Mouse (Mus musculus) stomach, embryonic 14.5 days (tissue): ENCODE results near the gene Slc18a3. TPM values are rescaled to one million over a fixed set of nuclear protein-coding genes. Genes with fewer than 3 reads are reported as not detected.
A peak's percentile ranks its signal among the peaks of the same experiment; 100 is the strongest.

ENCODE experiments used
- ATAC-seq: fragments of 200-750 bp; cut with Nextera tagmentation; 2 replicates; pipeline ENCODE4 v1.8.0; 2017; ENCODE audit warnings: low read depth, moderate TSS enrichment; ENCODE audit not compliant: insufficient number of reproducible peaks, insufficient read depth, low FRiP score
- H3K27ac ChIP-seq: fragments of 300-500 bp; sonication (generic); 2 replicates; pipeline ENCODE4 v1.5.1; 2014; ENCODE audit warnings: mild to moderate bottlenecking, low read length, moderate library complexity, mixed read lengths
- H3K27me3 ChIP-seq: fragments of 300-500 bp; sonication (generic); 2 replicates; pipeline ENCODE4 v1.6.1; 2014; ENCODE audit warnings: low read length, control low read depth, mixed read lengths; ENCODE audit not compliant: control insufficient read depth, insufficient read depth
- H3K36me3 ChIP-seq: fragments of 300-500 bp; sonication (generic); 2 replicates; pipeline ENCODE4 v1.6.1; 2014; ENCODE audit warnings: mild to moderate bottlenecking, control low read depth, low read length, moderate library complexity, mixed read lengths; ENCODE audit not compliant: control insufficient read depth, insufficient read depth
- H3K4me1 ChIP-seq: fragments of 300-500 bp; sonication (generic); 2 replicates; pipeline ENCODE4 v1.6.1; 2014; ENCODE audit warnings: low read length, control low read depth, mixed read lengths; ENCODE audit not compliant: control insufficient read depth, insufficient read depth
- H3K4me2 ChIP-seq: fragments of 300-500 bp; sonication (generic); replicated peaks from 2 replicates; pipeline ENCODE4 v1.6.1; 2014; ENCODE audit warnings: low read depth, low read length, control low read depth
- H3K4me3 ChIP-seq: fragments of 300-500 bp; sonication (generic); 2 replicates; pipeline ENCODE4 v1.5.1; 2014; ENCODE audit warnings: low read depth, low read length, control low read depth
- H3K9ac ChIP-seq: fragments of 300-500 bp; sonication (generic); replicated peaks from 2 replicates; pipeline ENCODE4 v1.6.1; 2014; ENCODE audit warnings: low read depth, mild to moderate bottlenecking, control low read depth, low read length, moderate library complexity, mixed read lengths
- H3K9me3 ChIP-seq: fragments of 300-500 bp; sonication (generic); 2 replicates; pipeline ENCODE4 v1.6.1; 2016; ENCODE audit warnings: low read depth, low read length, control low read depth; ENCODE audit not compliant: control insufficient read depth
- WGBS: fragments of 180-500 bp; shearing (Covaris S2); extraction: QIAGEN DNeasy Blood & Tissue Kit; methylation state at CpG from one replicate; pipeline ENCODE4 v1.1.7; 2014; 5-methylcytosine and 5-hydroxymethylcytosine counted together
- polyA plus RNA-seq: library from polyadenylated mRNA; unstranded; fragments of >200 nt; fragmentation: Nextera tagmentation; extraction: Ambion mirVana; gene quantifications from 2 replicates; pipeline ENCODE4 v1.2.1, GENCODE M21; 2014

The Slc18a3 gene
- polyA plus RNA-seq, 1 experiment from 2014 or later = 4.9 TPM

GRCm38 (mm10) chr14:32502764-32503688 is 38.4 kb upstream of the Slc18a3 start:
- Histone ChIP-seq H3K4me3 (no peak overlapping the region), H3K4me1 (no peaks in the 10 kb centered on the region), H3K9me3 (no peaks in the 10 kb centered on the region), H3K4me2 (no peak overlapping the region), H3K36me3 (no peaks in the 10 kb centered on the region), H3K9ac (no peak overlapping the region), H3K27me3 (no peaks in the 10 kb centered on the region), H3K27ac (no peak overlapping the region)
- 71% methylated on average over 9 of the region's 9 CpGs for WGBS
- no peak for ATAC-seq

DNA sequence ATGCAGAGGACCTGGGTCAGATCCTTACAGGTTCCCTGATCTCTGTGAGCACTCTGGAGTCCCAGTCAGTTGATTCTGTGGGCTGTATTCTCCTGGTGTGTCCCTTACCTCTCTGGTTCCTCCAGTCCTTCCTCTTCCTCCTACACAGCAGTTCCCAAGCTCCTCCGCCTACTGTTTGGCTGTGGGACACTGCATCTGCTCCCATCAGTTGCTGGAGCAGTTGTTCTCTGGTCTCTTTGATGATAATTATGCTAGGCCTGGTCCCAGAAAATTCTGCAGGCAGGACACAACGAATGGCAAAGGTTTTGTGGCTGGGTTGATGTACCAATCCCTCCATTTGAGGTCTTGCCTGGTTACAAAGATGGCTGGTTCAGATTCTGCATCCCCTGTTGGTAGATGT is 36.7 kb upstream of the Slc18a3 start:
- no peak overlapping the region for H3K4me2 ChIP-seq
- H3K4me1 ChIP-seq = no peaks in the 10 kb centered on the region
- 82% methylated on average over 2 of the region's 2 CpGs for WGBS
- no peaks in the 10 kb centered on the region for H3K9me3 ChIP-seq
- H3K27ac ChIP-seq = no peak overlapping the region
- no peak overlapping the region for H3K9ac ChIP-seq
- ATAC-seq = no peak
- H3K36me3 ChIP-seq = no peaks in the 10 kb centered on the region
- no peak overlapping the region for H3K4me3 ChIP-seq
- H3K27me3 ChIP-seq = no peaks in the 10 kb centered on the region

GRCm38 (mm10) chr14:32496115-32496850 is 31.6 kb upstream of the Slc18a3 start:
- WGBS = 72% methylated on average over 8 of the region's 8 CpGs
- no peaks in the 10 kb centered on the region for H3K4me1 ChIP-seq
- H3K27me3 ChIP-seq = no peaks in the 10 kb centered on the region
- no peak overlapping the region for H3K27ac ChIP-seq
- ATAC-seq = no peak
- H3K4me3 ChIP-seq = no peak overlapping the region
- H3K36me3 ChIP-seq = no peaks in the 10 kb centered on the region
- H3K4me2 ChIP-seq = no peak overlapping the region
- H3K9me3 ChIP-seq = no peaks in the 10 kb centered on the region
- no peak overlapping the region for H3K9ac ChIP-seq

DNA sequence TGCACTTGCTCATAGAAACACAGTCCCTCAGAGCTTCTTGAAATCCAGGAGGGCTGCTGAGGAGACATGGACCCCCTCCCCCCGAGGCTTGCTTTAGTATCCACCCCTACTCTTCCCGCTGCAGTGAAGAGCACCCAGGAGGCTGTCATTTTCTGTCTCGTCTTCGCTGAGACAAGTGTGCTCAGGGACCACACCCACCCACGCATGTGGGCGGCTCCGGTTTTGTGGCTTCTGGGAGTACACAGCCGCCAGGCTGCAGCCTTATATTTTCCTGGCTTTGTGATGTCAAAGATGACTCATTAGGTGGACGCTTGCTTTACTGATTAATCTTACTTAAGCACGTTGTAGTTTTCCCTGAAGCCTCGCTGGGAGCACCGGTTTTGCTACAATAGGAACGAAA is 27.9 kb upstream of the Slc18a3 start:
- Histone ChIP-seq H3K9me3 (no peaks in the 10 kb centered on the region), H3K27me3 (no peaks in the 10 kb centered on the region), H3K27ac (no peak overlapping the region), H3K9ac (no peak overlapping the region), H3K4me2 (peak overlapping the region; percentile 33), H3K4me3 (no peak overlapping the region), H3K4me1 (no peaks in the 10 kb centered on the region), H3K36me3 (no peaks in the 10 kb centered on the region)
- 13% methylated on average over 13 of the region's 13 CpGs for WGBS
- ATAC-seq = no peak

DNA sequence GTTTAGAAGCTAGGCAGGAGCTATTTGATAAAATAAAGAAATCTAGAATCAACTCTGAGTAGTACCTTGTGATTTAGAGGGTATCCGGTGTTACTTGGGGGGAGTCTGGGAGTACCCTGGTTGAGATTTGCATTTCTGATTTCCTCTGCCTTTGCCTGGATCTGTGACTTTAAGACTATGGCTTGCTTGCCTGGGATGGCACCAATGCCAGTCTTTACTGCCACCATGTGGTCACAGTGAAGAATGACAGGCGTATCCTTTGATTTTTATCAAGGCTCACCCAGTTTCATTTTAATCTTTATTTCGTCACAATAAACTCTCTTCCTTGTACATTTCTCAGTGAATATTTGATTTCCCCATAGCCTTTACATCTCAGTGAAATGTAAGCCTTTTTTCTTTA is 17.4 kb upstream of the Slc18a3 start:
- Histone ChIP-seq H3K9ac (no peak overlapping the region), H3K4me2 (no peak overlapping the region), H3K4me3 (no peak overlapping the region), H3K36me3 (no peaks in the 10 kb centered on the region), H3K27ac (no peak overlapping the region), H3K9me3 (no peaks in the 10 kb centered on the region), H3K4me1 (no peaks in the 10 kb centered on the region), H3K27me3 (no peaks in the 10 kb centered on the region)
- WGBS = 9% methylated on average over 3 of the region's 3 CpGs
- ATAC-seq = no peak

DNA sequence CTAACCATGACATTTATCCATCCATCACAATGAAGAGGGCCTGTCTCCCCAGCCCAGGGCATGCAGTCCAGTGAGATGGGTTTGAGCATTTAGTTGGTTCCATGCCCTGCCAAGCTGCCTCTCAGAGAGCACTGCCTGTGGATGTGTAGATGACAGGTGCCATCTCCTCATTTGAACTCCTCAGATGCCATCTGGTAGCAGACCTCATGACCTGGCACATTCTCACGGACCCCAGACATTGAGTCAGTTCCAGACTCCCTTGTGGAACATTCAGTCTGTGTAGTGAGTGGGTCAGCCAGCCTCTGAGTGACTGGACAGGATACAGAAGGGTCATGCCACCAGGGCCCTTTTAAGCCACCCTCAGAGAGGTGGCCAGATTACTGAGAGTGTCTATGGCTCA is 12.9 kb upstream of the Slc18a3 start:
- Histone ChIP-seq H3K27me3 (no peaks in the 10 kb centered on the region), H3K4me3 (no peak overlapping the region), H3K4me2 (no peak overlapping the region), H3K27ac (no peak overlapping the region), H3K36me3 (no peaks in the 10 kb centered on the region), H3K9ac (no peak overlapping the region), H3K4me1 (no peaks in the 10 kb centered on the region), H3K9me3 (no peaks in the 10 kb centered on the region)
- ATAC-seq = no peak
- 68% methylated on average over 1 of the region's 1 CpGs for WGBS

- Histone ChIP-seq H3K9me3 (no peaks in the 10 kb centered on the region), H3K36me3 (no peaks in the 10 kb centered on the region), H3K27me3 (no peaks in the 10 kb centered on the region), H3K27ac (no peak overlapping the region), H3K4me1 (no peaks in the 10 kb centered on the region), H3K4me2 (no peak overlapping the region), H3K9ac (no peak overlapping the region), H3K4me3 (no peak overlapping the region)
- no peak for ATAC-seq
- WGBS = 79% methylated on average over 6 of the region's 6 CpGs
Observed at GRCm38 (mm10) chr14:32476559-32476958, 11.9 kb upstream of the Slc18a3 start.

GRCm38 (mm10) chr14:32472996-32473395 is 8.3 kb upstream of the Slc18a3 start:
- 15% methylated on average over 4 of the region's 4 CpGs for whole genome bisulfite sequencing
- Histone ChIP-seq H3K27ac (no peak overlapping the region), H3K9ac (no peak overlapping the region), H3K4me2 (no peak overlapping the region), H3K27me3 (no peaks in the 10 kb centered on the region), H3K36me3 (no peaks in the 10 kb centered on the region), H3K9me3 (no peaks in the 10 kb centered on the region), H3K4me3 (no peak overlapping the region), H3K4me1 (no peaks in the 10 kb centered on the region)
- ATAC-seq = no peak; the same call in 1 of the 2 replicates
